29 mouse cellular contexts compared by ENCODE assay signal in the genomic region with DNA sequence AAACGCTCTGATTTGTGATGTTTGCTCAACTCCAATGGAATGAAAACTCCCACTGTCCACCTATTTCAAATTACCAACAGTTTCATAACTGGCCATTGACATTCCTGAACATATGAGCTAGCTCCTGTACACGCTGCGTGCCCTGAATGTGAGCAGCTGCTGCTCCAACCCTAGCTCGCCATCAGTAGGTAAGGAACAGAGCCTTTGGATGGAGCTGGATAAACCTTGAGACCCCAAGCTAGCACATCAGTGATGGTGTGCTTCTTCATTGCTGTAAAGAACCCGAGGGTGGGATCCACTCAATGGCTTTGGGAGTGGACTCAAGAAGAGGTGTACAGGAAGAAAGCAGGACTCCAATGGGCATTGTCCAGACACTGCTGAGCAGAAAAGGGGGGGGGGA.
"Had no signal": no experiment of that assay in that cellular context is flagged by ENCODE, and none has a peak within 500 bp of the region (broad histone marks: within the 10 kb centered on the region; RNA-seq: fewer than 3 reads in every experiment).

No protein-coding gene starts in this region.

- H3K27ac ChIP-seq: heart, embryonic 13.5 days; heart, embryonic 15.5 days; hindbrain, embryonic 10.5 days; hindbrain, embryonic 12.5 days; hindbrain, embryonic 13.5 days; hindbrain, embryonic 14.5 days; hindbrain, embryonic 15.5 days; hindbrain, postnatal 0 days; intestine, embryonic 15.5 days; kidney, embryonic 15.5 days; kidney, postnatal 0 days; layer of hippocampus, adult 2 months had no signal

- DNase-seq: heart, postnatal 10 days; heart, postnatal 14 days; heart, postnatal 36 days; heart, postnatal 4 days; kidney, adult 11 months; kidney, adult 18-20 months; kidney, adult 2 months; kidney, adult 8-10 months; kidney, adult 9 months; kidney, postnatal 10 days; kidney, postnatal 14 days; kidney, postnatal 25 days; kidney, postnatal 36 days; kidney, postnatal 4 days; layer of hippocampus, adult 9-11 months; layer of hippocampus, postnatal 36 days had no signal

- H3K27me3 ChIP-seq: heart, embryonic 12.5 days; heart, embryonic 13.5 days; heart, embryonic 15.5 days; hindbrain, embryonic 12.5 days; hindbrain, embryonic 13.5 days; hindbrain, embryonic 15.5 days; intestine, embryonic 15.5 days; kidney, embryonic 15.5 days had no signal

- H3K4me1 ChIP-seq: heart, embryonic 12.5 days; heart, embryonic 13.5 days; heart, embryonic 15.5 days; hindbrain, embryonic 10.5 days; hindbrain, embryonic 12.5 days; hindbrain, embryonic 13.5 days; hindbrain, embryonic 15.5 days; intestine, embryonic 15.5 days; kidney, embryonic 15.5 days had no signal

- H3K4me3 ChIP-seq: heart, embryonic 12.5 days; heart, embryonic 13.5 days; heart, embryonic 15.5 days; hindbrain, embryonic 10.5 days; hindbrain, embryonic 12.5 days; hindbrain, embryonic 13.5 days; hindbrain, embryonic 15.5 days; intestine, embryonic 15.5 days; kidney, embryonic 15.5 days; layer of hippocampus, adult 2 months had no signal

- H3K9me3 ChIP-seq: heart, embryonic 12.5 days; heart, embryonic 13.5 days; heart, embryonic 15.5 days; hindbrain, embryonic 10.5 days; hindbrain, embryonic 12.5 days; hindbrain, embryonic 13.5 days; hindbrain, embryonic 15.5 days; intestine, embryonic 15.5 days; kidney, embryonic 15.5 days had no signal

- H3K36me3 ChIP-seq: heart, embryonic 12.5 days; heart, embryonic 13.5 days; heart, embryonic 15.5 days; hindbrain, embryonic 10.5 days; hindbrain, embryonic 12.5 days; hindbrain, embryonic 13.5 days; hindbrain, embryonic 15.5 days; intestine, embryonic 15.5 days; kidney, embryonic 15.5 days had no signal
